Mouse (Mus musculus): ENCODE measurements around the gene Dmrtc2. TPM values are rescaled to one million over a fixed set of nuclear protein-coding genes. Genes with fewer than 3 reads are reported as not detected.

Gene Dmrtc2
- polyA plus RNA-seq, 1 experiment from 2014 or later: 0.16 TPM

- no peak overlapping the region for H3K4me2 ChIP-seq (replicated peaks)
- no peak for DNase-seq (ENCODE audit: low spot score)
- 65% methylated on average over 5 of the region's 5 CpGs for WGBS
- no peaks in the 10 kb centered on the region for H3K9me3 ChIP-seq (ENCODE audit: control insufficient read depth, low read length)
- H3K27me3 ChIP-seq (ENCODE audit: control insufficient read depth, insufficient read depth, low read length): no peaks in the 10 kb centered on the region
- no peaks in the 10 kb centered on the region for H3K36me3 ChIP-seq (replicated peaks; ENCODE audit: control insufficient read depth, insufficient read depth)
- no peak overlapping the region for H3K27ac ChIP-seq
- no peak for ATAC-seq (ENCODE audit: low FRiP score)
- no peak overlapping the region for H3K9ac ChIP-seq
- no peaks in the 10 kb centered on the region for H3K4me1 ChIP-seq (replicated peaks; ENCODE audit: control insufficient read depth, insufficient read depth, low read length)
- no peak overlapping the region for H3K4me3 ChIP-seq (replicated peaks; ENCODE audit: low read length)
These were observed 10.6 kb upstream of the Dmrtc2 start for GRCm38 (mm10) chr7:24859234-24859633.

DNA sequence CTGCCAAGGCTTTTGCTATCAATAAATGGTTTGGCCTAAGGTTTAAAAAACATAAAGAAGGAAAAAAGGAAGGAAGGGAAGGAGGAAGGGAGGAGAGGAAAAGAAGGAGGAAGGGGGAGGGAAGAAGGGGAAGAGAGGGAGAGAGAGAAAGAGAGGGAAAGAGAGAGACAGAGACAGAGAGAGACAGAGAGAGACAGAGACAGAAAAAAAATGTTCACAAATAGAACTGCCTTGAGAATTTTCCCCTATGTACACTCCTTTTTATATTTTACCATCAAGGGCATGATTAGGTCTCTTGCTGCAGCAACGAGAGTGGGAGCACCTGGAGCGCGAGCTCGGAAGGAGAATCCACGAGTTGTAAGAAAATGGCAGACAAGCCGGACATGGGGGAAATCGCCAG lies 7.9 kb upstream of the Dmrtc2 start, which contains the start of gene Gm9844:
Gene Gm9844 (plus strand): TSS at position 301 of the 400 bp plus-strand sequence.
- no peaks in the 10 kb centered on the region for H3K36me3 ChIP-seq (replicated peaks; ENCODE audit: control insufficient read depth, insufficient read depth)
- no peak within 1 kb of the TSS for H3K27ac ChIP-seq
- ATAC-seq (ENCODE audit: low FRiP score) (no peak), DNase-seq (ENCODE audit: low spot score) (no peak)
- no peaks in the 10 kb centered on the region for H3K4me1 ChIP-seq (replicated peaks; ENCODE audit: control insufficient read depth, insufficient read depth, low read length)
- no peaks in the 10 kb centered on the region for H3K27me3 ChIP-seq (ENCODE audit: control insufficient read depth, insufficient read depth, low read length)
- 91% methylated on average over 7 of the region's 7 CpGs for WGBS
- H3K9me3 ChIP-seq (ENCODE audit: control insufficient read depth, low read length): no peaks in the 10 kb centered on the region
- no peak within 1 kb of the TSS for H3K4me3 ChIP-seq (replicated peaks; ENCODE audit: low read length)
- no peak within 1 kb of the TSS for H3K4me2 ChIP-seq (replicated peaks)
- no peak within 1 kb of the TSS for H3K9ac ChIP-seq

- Histone ChIP-seq H3K9me3 (ENCODE audit: control insufficient read depth, low read length) (no peaks in the 10 kb centered on the region), H3K4me1 (replicated peaks; ENCODE audit: control insufficient read depth, insufficient read depth, low read length) (no peaks in the 10 kb centered on the region), H3K4me3 (replicated peaks; ENCODE audit: low read length) (no peak overlapping the region), H3K9ac (no peak overlapping the region), H3K4me2 (replicated peaks) (no peak overlapping the region), H3K27me3 (ENCODE audit: control insufficient read depth, insufficient read depth, low read length) (no peaks in the 10 kb centered on the region), H3K27ac (no peak overlapping the region), H3K36me3 (replicated peaks; ENCODE audit: control insufficient read depth, insufficient read depth) (no peaks in the 10 kb centered on the region)
- 93% methylated on average over 4 of the region's 4 CpGs for WGBS
- no peak for ATAC-seq (ENCODE audit: low FRiP score)
- no peak for DNase-seq (ENCODE audit: low spot score)
These were observed 7.0 kb upstream of the Dmrtc2 start for GRCm38 (mm10) chr7:24862853-24863252.

DNA sequence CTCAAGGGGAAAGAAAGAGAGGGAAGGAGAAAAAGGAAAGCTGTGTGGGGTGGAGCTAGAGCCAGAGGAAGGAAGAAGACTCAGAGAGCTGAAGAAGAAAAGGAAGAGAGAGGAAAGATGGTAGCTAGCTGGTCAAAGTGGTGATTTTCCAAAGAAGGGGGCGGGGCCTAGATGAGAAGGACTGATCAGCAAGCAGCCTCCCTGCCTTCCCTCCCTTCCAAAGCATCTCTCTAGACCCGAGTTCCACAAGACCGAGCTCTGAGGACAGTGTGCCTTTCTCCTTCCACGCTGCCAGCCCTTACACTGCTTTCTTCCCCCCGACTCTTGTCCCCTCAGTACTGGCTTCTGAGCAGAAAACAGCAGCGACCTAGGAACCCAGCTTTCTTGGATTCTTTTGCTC lies 5.7 kb upstream of the Dmrtc2 start:
- ATAC-seq (ENCODE audit: low FRiP score): no peak
- H3K4me1 ChIP-seq (replicated peaks; ENCODE audit: control insufficient read depth, insufficient read depth, low read length): no peaks in the 10 kb centered on the region
- no peak overlapping the region for H3K9ac ChIP-seq
- no peaks in the 10 kb centered on the region for H3K9me3 ChIP-seq (ENCODE audit: control insufficient read depth, low read length)
- H3K27me3 ChIP-seq (ENCODE audit: control insufficient read depth, insufficient read depth, low read length): no peaks in the 10 kb centered on the region
- DNase-seq (ENCODE audit: low spot score): no peak
- H3K27ac ChIP-seq: no peak overlapping the region
- 31% methylated on average over 6 of the region's 6 CpGs for WGBS
- no peak overlapping the region for H3K4me3 ChIP-seq (replicated peaks; ENCODE audit: low read length)
- no peaks in the 10 kb centered on the region for H3K36me3 ChIP-seq (replicated peaks; ENCODE audit: control insufficient read depth, insufficient read depth)
- H3K4me2 ChIP-seq (replicated peaks): no peak overlapping the region

- Histone ChIP-seq H3K4me1 (replicated peaks; ENCODE audit: control insufficient read depth, insufficient read depth, low read length) (no peaks in the 10 kb centered on the region), H3K9ac (no peak overlapping the region), H3K4me3 (replicated peaks; ENCODE audit: low read length) (no peak overlapping the region), H3K27ac (no peak overlapping the region), H3K36me3 (replicated peaks; ENCODE audit: control insufficient read depth, insufficient read depth) (no peaks in the 10 kb centered on the region), H3K27me3 (ENCODE audit: control insufficient read depth, insufficient read depth, low read length) (no peaks in the 10 kb centered on the region), H3K9me3 (ENCODE audit: control insufficient read depth, low read length) (no peaks in the 10 kb centered on the region), H3K4me2 (replicated peaks) (no peak overlapping the region)
- 40% methylated on average over 17 of the region's 17 CpGs for WGBS
- DNase-seq (ENCODE audit: low spot score): no peak
- ATAC-seq (ENCODE audit: low FRiP score): no peak
These were observed 777 bp upstream of the Dmrtc2 start for GRCm38 (mm10) chr7:24869080-24869479.

DNA sequence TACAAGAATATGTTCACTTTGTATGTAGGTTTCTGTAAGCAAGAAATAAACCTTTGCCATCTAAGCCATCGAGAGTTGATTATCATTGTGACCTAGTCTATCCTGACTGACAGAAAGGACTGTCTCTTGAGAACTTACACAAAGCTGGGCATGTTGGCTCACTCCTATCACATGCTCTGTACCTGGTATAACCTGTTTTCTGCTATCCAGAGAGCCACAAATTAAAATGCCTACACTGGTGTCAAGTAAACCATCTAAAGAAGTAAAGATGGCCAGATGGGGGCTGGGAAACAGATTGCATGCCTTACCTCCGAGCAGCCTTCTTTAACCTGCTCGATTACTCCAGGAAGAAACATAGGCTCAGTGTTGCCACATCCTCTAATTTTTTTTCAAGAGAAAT lies 7.7 kb downstream of the Dmrtc2 start:
- ATAC-seq (ENCODE audit: low FRiP score): no peak
- Histone ChIP-seq H3K4me2 (replicated peaks) (no peak overlapping the region), H3K4me3 (replicated peaks; ENCODE audit: low read length) (no peak overlapping the region), H3K27ac (no peak overlapping the region), H3K36me3 (replicated peaks; ENCODE audit: control insufficient read depth, insufficient read depth) (no peaks in the 10 kb centered on the region), H3K9me3 (ENCODE audit: control insufficient read depth, low read length) (no peaks in the 10 kb centered on the region), H3K27me3 (ENCODE audit: control insufficient read depth, insufficient read depth, low read length) (no peaks in the 10 kb centered on the region), H3K4me1 (replicated peaks; ENCODE audit: control insufficient read depth, insufficient read depth, low read length) (no peaks in the 10 kb centered on the region), H3K9ac (no peak overlapping the region)
- WGBS: 86% methylated on average over 3 of the region's 3 CpGs
- DNase-seq (ENCODE audit: low spot score): no peak

DNA sequence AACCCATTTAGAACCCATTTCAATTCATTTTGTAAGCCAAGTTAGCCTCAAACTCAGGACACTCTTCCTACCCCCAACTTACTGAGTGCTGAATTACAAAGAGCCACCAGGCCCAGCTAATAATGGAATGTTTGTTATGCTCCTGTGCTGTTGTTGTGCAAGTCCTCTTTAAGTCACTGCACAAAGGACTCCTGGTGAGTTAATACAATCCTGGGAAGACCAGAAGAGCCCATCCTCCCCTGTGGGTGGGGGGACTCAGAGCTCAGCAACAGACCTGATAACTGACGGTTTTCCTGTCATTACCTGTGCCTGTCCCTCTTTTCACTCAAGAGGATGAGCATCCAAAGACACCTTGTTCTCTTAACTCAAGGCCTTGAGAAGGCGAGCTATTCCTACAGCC lies 9.8 kb downstream of the Dmrtc2 start:
- WGBS: 19% methylated on average over 2 of the region's 2 CpGs
- no peaks in the 10 kb centered on the region for H3K36me3 ChIP-seq (replicated peaks; ENCODE audit: control insufficient read depth, insufficient read depth)
- no peak overlapping the region for H3K9ac ChIP-seq
- H3K9me3 ChIP-seq (ENCODE audit: control insufficient read depth, low read length): no peaks in the 10 kb centered on the region
- no peaks in the 10 kb centered on the region for H3K4me1 ChIP-seq (replicated peaks; ENCODE audit: control insufficient read depth, insufficient read depth, low read length)
- ATAC-seq (ENCODE audit: low FRiP score) (no peak), DNase-seq (ENCODE audit: low spot score) (no peak)
- no peak overlapping the region for H3K27ac ChIP-seq
- H3K4me3 ChIP-seq (replicated peaks; ENCODE audit: low read length): no peak overlapping the region
- H3K27me3 ChIP-seq (ENCODE audit: control insufficient read depth, insufficient read depth, low read length): no peaks in the 10 kb centered on the region
- H3K4me2 ChIP-seq (replicated peaks): no peak overlapping the region

DNA sequence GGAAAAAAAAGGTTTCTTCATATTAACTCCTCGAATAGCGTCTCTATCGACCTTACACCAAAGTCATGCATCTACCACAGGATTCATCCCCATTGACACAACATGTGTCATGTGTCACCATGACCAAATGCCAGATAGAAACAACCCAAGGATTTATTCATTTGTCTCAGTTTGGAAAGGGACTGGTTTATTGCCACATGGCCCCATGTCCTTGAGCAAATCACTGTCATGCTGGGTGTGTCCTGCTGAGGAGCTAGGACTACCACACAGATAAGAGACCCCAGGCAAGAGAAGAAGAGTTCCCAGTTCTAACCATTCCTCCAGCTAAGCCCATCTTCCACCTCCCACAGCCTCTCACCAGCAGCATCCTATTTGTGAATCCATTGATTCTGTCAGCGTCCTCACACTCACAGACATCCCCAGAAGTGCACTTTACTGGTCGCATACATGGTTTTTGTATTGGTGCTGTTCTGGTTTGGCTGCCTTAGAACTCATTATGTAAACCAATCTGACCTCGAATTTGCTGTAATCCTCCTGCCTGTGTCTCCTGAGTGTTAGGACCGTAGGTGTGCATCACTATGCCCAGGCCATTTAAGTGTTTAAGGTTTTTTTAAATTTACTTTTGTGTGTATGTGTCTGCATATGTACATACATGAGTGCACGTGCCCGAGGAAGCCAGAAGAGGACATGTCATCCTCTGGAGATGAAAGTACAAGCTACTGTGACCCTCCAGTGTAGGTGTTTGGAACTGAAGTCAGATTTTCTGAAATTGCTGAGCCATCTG lies 12.8 kb downstream of the Dmrtc2 start:
- Histone ChIP-seq H3K27me3 (ENCODE audit: control insufficient read depth, insufficient read depth, low read length) (no peaks in the 10 kb centered on the region), H3K36me3 (replicated peaks; ENCODE audit: control insufficient read depth, insufficient read depth) (peaks cover 23% of the 10 kb centered on the region), H3K4me3 (replicated peaks; ENCODE audit: low read length) (no peak overlapping the region), H3K4me2 (replicated peaks) (no peak overlapping the region), H3K4me1 (replicated peaks; ENCODE audit: control insufficient read depth, insufficient read depth, low read length) (peaks cover 17% of the 10 kb centered on the region), H3K9me3 (ENCODE audit: control insufficient read depth, low read length) (no peaks in the 10 kb centered on the region), H3K27ac (no peak overlapping the region), H3K9ac (no peak overlapping the region)
- ATAC-seq (ENCODE audit: low FRiP score) (no peak), DNase-seq (ENCODE audit: low spot score) (no peak)
- WGBS: 94% methylated on average over 9 of the region's 9 CpGs

- ATAC-seq (ENCODE audit: low FRiP score): peak; percentile 94
- peak within 1 kb of the TSS; percentile 97 for H3K9ac ChIP-seq
- peak; percentile 100 for DNase-seq (ENCODE audit: low spot score)
- peak within 1 kb of the TSS; percentile 92 for H3K4me2 ChIP-seq (replicated peaks)
- peak within 1 kb of the TSS; percentile 89 for H3K4me3 ChIP-seq (replicated peaks; ENCODE audit: low read length)
- H3K9me3 ChIP-seq (ENCODE audit: control insufficient read depth, low read length): no peaks in the 10 kb centered on the region
- under 1% methylated on average over 57 of the region's 57 CpGs for WGBS
- peaks cover 38% of the 10 kb centered on the region for H3K36me3 ChIP-seq (replicated peaks; ENCODE audit: control insufficient read depth, insufficient read depth)
- no peaks in the 10 kb centered on the region for H3K27me3 ChIP-seq (ENCODE audit: control insufficient read depth, insufficient read depth, low read length)
- H3K27ac ChIP-seq: peak within 1 kb of the TSS; percentile 87
- H3K4me1 ChIP-seq (replicated peaks; ENCODE audit: control insufficient read depth, insufficient read depth, low read length): peaks cover 17% of the 10 kb centered on the region
These were observed 14.2 kb downstream of the Dmrtc2 start, which contains the start of gene Rps19 for GRCm38 (mm10) chr7:24883896-24884692. TSS of gene Rps19 (plus strand) at chr7:24884371.

Data from hindbrain, embryonic 14.5 days (tissue).